Mouse (Mus musculus) ES-E14 (cell line): Measurements from ENCODE around the gene Fmnl1. TPM values are rescaled to one million over a fixed set of nuclear protein-coding genes. Genes with fewer than 3 reads are reported as not detected.

Experiments
- DNase-seq: peaks from one replicate; pipeline ENCODE4 v3.0.0-alpha.2; 2013; ENCODE audit warnings: low read depth, low spot score
- H3K27ac ChIP-seq: 2 replicates; pipeline ENCODE4 v1.5.1; 2012; ENCODE audit warnings: low read depth, mild to moderate bottlenecking, low read length, moderate library complexity, mixed read lengths; ENCODE audit not compliant: poor library complexity, insufficient read depth, severe bottlenecking
- H3K36me3 ChIP-seq: 2 replicates; pipeline ENCODE4 v1.6.1; 2012; ENCODE audit warnings: mild to moderate bottlenecking, low read length, moderate library complexity, mixed read lengths; ENCODE audit not compliant: control insufficient read depth, poor library complexity, insufficient read depth, severe bottlenecking
- H3K4me1 ChIP-seq, 2 experiments: fragments of 150-350 bp in 1 of 2; sonication (generic) in 1 of 2; 2 replicates each; pipeline ENCODE4 v1.6.1; 2012; ENCODE audit warnings: low read length in 2 of 2, mild to moderate bottlenecking in 1 of 2, mixed read lengths in 1 of 2; ENCODE audit not compliant: control insufficient read depth in 2 of 2, insufficient read depth in 2 of 2, poor library complexity in 1 of 2
- H3K4me3 ChIP-seq, 2 experiments: fragments of 150-350 bp in 1 of 2; sonication (generic) in 1 of 2; 2 replicates each; pipeline ENCODE4 v1.5.1; 2012; ENCODE audit warnings: low read length in 2 of 2, low read depth in 1 of 2, mild to moderate bottlenecking in 1 of 2, mixed read lengths in 1 of 2; ENCODE audit not compliant: insufficient read depth in 1 of 2, poor library complexity in 1 of 2, severe bottlenecking in 1 of 2
- H3K9ac ChIP-seq: 2 replicates; pipeline ENCODE4 v1.6.1; 2012; ENCODE audit warnings: low read depth, mild to moderate bottlenecking, low read length, mixed read lengths; ENCODE audit not compliant: poor library complexity, insufficient read depth, severe bottlenecking
- H3K9me3 ChIP-seq: fragments of 150-350 bp; sonication (generic); 2 replicates; pipeline ENCODE4 v1.6.1; 2012; ENCODE audit warnings: low read depth, mild to moderate bottlenecking, low read length; ENCODE audit not compliant: control insufficient read depth, insufficient read depth
- CHD2 ChIP-seq: IDR thresholded peaks from 2 replicates; pipeline ENCODE4 v1.6.1; 2014; ENCODE audit warnings: mild to moderate bottlenecking, low read depth, low read length, inconsistent platforms
- HCFC1 ChIP-seq: IDR thresholded peaks from 2 replicates; pipeline ENCODE4 v1.6.1; 2012; ENCODE audit warnings: low read length, inconsistent platforms, borderline replicate concordance; ENCODE audit not compliant: insufficient read depth
- MAFK ChIP-seq: IDR thresholded peaks from 2 replicates; pipeline ENCODE4 v1.6.1; 2014; ENCODE audit warnings: mild to moderate bottlenecking, low read depth, low read length, inconsistent platforms; ENCODE audit not compliant: insufficient read depth
- ZC3H11A ChIP-seq: IDR thresholded peaks from 2 replicates; pipeline ENCODE4 v1.6.1; 2012; ENCODE audit warnings: low read depth, mild to moderate bottlenecking, inconsistent platforms, low read length, borderline replicate concordance
- ZNF384 ChIP-seq: IDR thresholded peaks from 2 replicates; pipeline ENCODE4 v1.6.1; 2012; ENCODE audit warnings: low read depth, low read length, inconsistent platforms
- in situ Hi-C, 2 experiments: fragments of 600-800 bp; cut with MboI; formaldehyde crosslinking; loops; one replicate each; pipeline ENCODE4 v1.15.1; 2025; ENCODE audit warnings: low sequenced_read_pairs in 2 of 2, inconsistent platforms in 1 of 2; ENCODE audit not compliant: unreplicated experiment in 2 of 2
- total RNA-seq: library from RNA; depleted of rRNA; stranded (reverse); fragments of 300-350 nt; gene quantifications from 2 replicates; pipeline ENCODE4 v1.2.3, GENCODE M21; 2012

Gene Fmnl1
- total RNA-seq, 1 experiment, result 0.94 TPM

GRCm38 (mm10) chr11:103164391-103164790, 6.5 kb upstream of the Fmnl1 start:
- no peak for TF ChIP-seq ZC3H11A
- no peak for TF ChIP-seq CHD2
- no peak for TF ChIP-seq MAFK
- no peak for TF ChIP-seq HCFC1
- no peak for TF ChIP-seq ZNF384
- H3K36me3 ChIP-seq, result no peaks in the 10 kb centered on the region
- H3K27ac ChIP-seq, result no peak overlapping the region
- no peaks in the 10 kb centered on the region for H3K9me3 ChIP-seq
- in situ Hi-C loops, result no loop called here
- H3K4me1 ChIP-seq, result peaks cover 0 to 6% of the 10 kb centered on the region in 2 experiments; a peak in 2 of 4 replicates
- no peak overlapping the region; a peak in 1 of 4 replicates for H3K4me3 ChIP-seq
- no peak overlapping the region for H3K9ac ChIP-seq
- DNase-seq, result no peak

GRCm38 (mm10) chr11:103168690-103169390, 2.1 kb upstream of the Fmnl1 start:
- Histone ChIP-seq H3K27ac (no peak overlapping the region), H3K9me3 (no peaks in the 10 kb centered on the region), H3K36me3 (no peaks in the 10 kb centered on the region), H3K9ac (no peak overlapping the region), H3K4me3 (no peak overlapping the region), H3K4me1 (peaks cover 4 to 7% of the 10 kb centered on the region in 2 experiments; a peak in 3 of 4 replicates)
- TF ChIP-seq ZC3H11A (peak; percentile 78; the same call in 1 of the 2 replicates), MAFK (no peak)
- in situ Hi-C loops, result no loop called here
- peak; percentile 49 for DNase-seq

- in situ Hi-C loops, result no loop called here
- Histone ChIP-seq H3K9ac (no peak overlapping the region), H3K9me3 (no peaks in the 10 kb centered on the region), H3K36me3 (no peaks in the 10 kb centered on the region), H3K4me3 (no peak overlapping the region), H3K27ac (no peak overlapping the region), H3K4me1 (peaks cover 6 to 9% of the 10 kb centered on the region in 2 experiments; a peak in 3 of 4 replicates)
- DNase-seq, result no peak
- TF ChIP-seq MAFK, result no peak
- no peak for TF ChIP-seq CHD2
- TF ChIP-seq ZC3H11A, result no peak
- no peak for TF ChIP-seq HCFC1
- no peak for TF ChIP-seq ZNF384
Measured at GRCm38 (mm10) chr11:103169664-103170063, 1.2 kb upstream of the Fmnl1 start.

- Histone ChIP-seq H3K36me3 (no peaks in the 10 kb centered on the region), H3K4me1 (peaks cover 7 to 13% of the 10 kb centered on the region in 2 experiments; a peak in 3 of 4 replicates), H3K4me3 (peak overlapping the region; percentile 64 to 70; a peak in 3 of 4 replicates), H3K9ac (no peak overlapping the region), H3K9me3 (no peaks in the 10 kb centered on the region), H3K27ac (no peak overlapping the region)
- TF ChIP-seq HCFC1 (no peak), ZC3H11A (no peak), MAFK (no peak), ZNF384 (no peak), CHD2 (no peak)
- no peak for DNase-seq
- in situ Hi-C loops, result no loop called here
Measured at GRCm38 (mm10) chr11:103170111-103170493, 805 bp upstream of the Fmnl1 start.
